Mouse (Mus musculus): ENCODE data around the gene Sergef. TPM values are rescaled to one million over a fixed set of nuclear protein-coding genes. Genes with fewer than 3 reads are reported as not detected.

The Sergef gene
- polyA plus RNA-seq, 2 experiments, result 3.3 to 5.5 TPM

GRCm38 (mm10) chr7:46513562-46513961 lies 126.0 kb downstream of the Sergef start:
- Histone ChIP-seq H3K27ac (no peak overlapping the region), H3K9me3 (ENCODE audit: control insufficient read depth, low read length) (no peaks in the 10 kb centered on the region), H3K4me3 (ENCODE audit: insufficient read depth in 1 of 2, low read depth in 2 of 2, low read length in 2 of 2) (no peak overlapping the region), H3K27me3 (ENCODE audit: control insufficient read depth, insufficient read depth, low read length) (no peaks in the 10 kb centered on the region), H3K4me2 (ENCODE audit: low read depth) (no peak overlapping the region), H3K4me1 (replicated peaks; ENCODE audit: control insufficient read depth in 2 of 2, insufficient read depth in 2 of 2, low read length in 1 of 2) (no peaks in the 10 kb centered on the region), H3K9ac (replicated peaks) (no peak overlapping the region), H3K36me3 (replicated peaks; ENCODE audit: control insufficient read depth, insufficient read depth, low read depth) (no peaks in the 10 kb centered on the region)
- DNase-seq (ENCODE audit: low read depth in 3 of 3, low spot score in 3 of 3) (no peak), ATAC-seq (ENCODE audit: insufficient read depth) (no peak)
- no peak for TF ChIP-seq CTCF (IDR thresholded peaks at IDR 0.05; ENCODE audit: low read depth)
- TF ChIP-seq EP300 (IDR thresholded peaks at IDR 0.05; ENCODE audit: low read depth), result no peak
- 71% methylated on average over 8 of the region's 8 CpGs for WGBS (ENCODE audit: insufficient replicate concordance)

GRCm38 (mm10) chr7:46512792-46513191 lies 126.8 kb downstream of the Sergef start:
- Histone ChIP-seq H3K4me2 (ENCODE audit: low read depth) (no peak overlapping the region), H3K9me3 (ENCODE audit: control insufficient read depth, low read length) (no peaks in the 10 kb centered on the region), H3K9ac (replicated peaks) (no peak overlapping the region), H3K27ac (no peak overlapping the region), H3K4me1 (replicated peaks; ENCODE audit: control insufficient read depth in 2 of 2, insufficient read depth in 2 of 2, low read length in 1 of 2) (no peaks in the 10 kb centered on the region), H3K27me3 (ENCODE audit: control insufficient read depth, insufficient read depth, low read length) (no peaks in the 10 kb centered on the region), H3K36me3 (replicated peaks; ENCODE audit: control insufficient read depth, insufficient read depth, low read depth) (no peaks in the 10 kb centered on the region), H3K4me3 (ENCODE audit: insufficient read depth in 1 of 2, low read depth in 2 of 2, low read length in 2 of 2) (no peak overlapping the region)
- WGBS (ENCODE audit: insufficient replicate concordance), result 76% methylated on average over 5 of the region's 5 CpGs
- TF ChIP-seq CTCF (IDR thresholded peaks at IDR 0.05; ENCODE audit: low read depth) (no peak), EP300 (IDR thresholded peaks at IDR 0.05; ENCODE audit: low read depth) (no peak)
- DNase-seq (ENCODE audit: low read depth in 3 of 3, low spot score in 3 of 3) (no peak), ATAC-seq (ENCODE audit: insufficient read depth) (no peak)

- no peak for TF ChIP-seq EP300 (IDR thresholded peaks at IDR 0.05; ENCODE audit: low read depth)
- TF ChIP-seq CTCF (IDR thresholded peaks at IDR 0.05; ENCODE audit: low read depth), result no peak
- Histone ChIP-seq H3K4me1 (replicated peaks; ENCODE audit: control insufficient read depth in 2 of 2, insufficient read depth in 2 of 2, low read length in 1 of 2) (no peaks in the 10 kb centered on the region), H3K4me2 (ENCODE audit: low read depth) (no peak overlapping the region), H3K27me3 (ENCODE audit: control insufficient read depth, insufficient read depth, low read length) (no peaks in the 10 kb centered on the region), H3K27ac (no peak overlapping the region), H3K9ac (replicated peaks) (no peak overlapping the region), H3K9me3 (ENCODE audit: control insufficient read depth, low read length) (no peaks in the 10 kb centered on the region), H3K4me3 (ENCODE audit: insufficient read depth in 1 of 2, low read depth in 2 of 2, low read length in 2 of 2) (no peak overlapping the region), H3K36me3 (replicated peaks; ENCODE audit: control insufficient read depth, insufficient read depth, low read depth) (no peaks in the 10 kb centered on the region)
- ATAC-seq (ENCODE audit: insufficient read depth) (no peak), DNase-seq (ENCODE audit: low read depth in 3 of 3, low spot score in 3 of 3) (no peak)
- WGBS (ENCODE audit: insufficient replicate concordance), result 44% methylated on average over 2 of the region's 2 CpGs
These were observed 128.8 kb downstream of the Sergef start for GRCm38 (mm10) chr7:46510806-46511205.

- 55% methylated on average over 24 of the region's 24 CpGs for WGBS (ENCODE audit: insufficient replicate concordance)
- Histone ChIP-seq H3K4me2 (ENCODE audit: low read depth) (no peak overlapping the region), H3K4me3 (ENCODE audit: insufficient read depth in 1 of 2, low read depth in 2 of 2, low read length in 2 of 2) (no peak overlapping the region), H3K36me3 (replicated peaks; ENCODE audit: control insufficient read depth, insufficient read depth, low read depth) (no peaks in the 10 kb centered on the region), H3K9ac (replicated peaks) (no peak overlapping the region), H3K27ac (no peak overlapping the region), H3K4me1 (replicated peaks; ENCODE audit: control insufficient read depth in 2 of 2, insufficient read depth in 2 of 2, low read length in 1 of 2) (no peaks in the 10 kb centered on the region), H3K27me3 (ENCODE audit: control insufficient read depth, insufficient read depth, low read length) (no peaks in the 10 kb centered on the region), H3K9me3 (ENCODE audit: control insufficient read depth, low read length) (no peaks in the 10 kb centered on the region)
- DNase-seq (ENCODE audit: low read depth in 3 of 3, low spot score in 3 of 3) (no peak), ATAC-seq (ENCODE audit: insufficient read depth) (no peak)
- TF ChIP-seq EP300 (IDR thresholded peaks at IDR 0.05; ENCODE audit: low read depth), result no peak
- TF ChIP-seq CTCF (IDR thresholded peaks at IDR 0.05; ENCODE audit: low read depth), result no peak
These were observed 130.0 kb downstream of the Sergef start for GRCm38 (mm10) chr7:46509391-46510310.

DNA sequence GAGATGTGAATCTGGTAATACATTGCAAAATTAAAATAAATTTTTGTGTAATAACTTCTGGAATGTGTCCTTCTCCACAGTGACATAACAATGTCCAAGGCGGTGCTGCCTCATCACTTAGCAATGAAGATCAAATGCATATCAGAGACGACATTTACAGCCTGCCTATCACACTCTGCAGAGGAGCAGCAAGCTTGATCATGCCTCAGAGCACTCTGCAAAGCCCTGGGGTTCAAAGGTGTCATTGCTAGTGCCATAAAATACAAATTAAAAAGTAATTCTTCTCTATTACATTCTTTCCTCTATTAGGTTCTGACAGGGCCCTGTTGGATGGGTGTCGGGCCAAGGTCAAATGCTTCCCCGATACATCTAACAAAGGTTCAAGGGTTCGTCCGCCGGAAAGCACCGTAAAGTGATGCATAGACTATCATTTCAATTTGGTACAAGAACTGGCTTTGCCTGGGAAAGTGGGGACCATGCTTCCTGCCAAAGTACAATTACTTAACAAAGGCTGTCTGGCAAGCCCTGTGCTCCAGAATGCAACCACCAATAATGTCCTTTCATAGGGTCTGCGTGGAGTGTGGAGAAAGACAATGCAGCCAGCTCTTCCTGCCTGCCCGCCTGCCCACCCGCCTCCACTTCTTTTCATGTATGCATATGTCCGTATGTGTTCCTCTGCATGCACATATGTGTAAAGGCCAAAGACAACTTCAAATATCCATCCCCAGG lies 130.9 kb downstream of the Sergef start:
- Histone ChIP-seq H3K4me1 (replicated peaks; ENCODE audit: control insufficient read depth in 2 of 2, insufficient read depth in 2 of 2, low read length in 1 of 2) (no peaks in the 10 kb centered on the region), H3K4me2 (ENCODE audit: low read depth) (no peak overlapping the region), H3K36me3 (replicated peaks; ENCODE audit: control insufficient read depth, insufficient read depth, low read depth) (no peaks in the 10 kb centered on the region), H3K27ac (no peak overlapping the region), H3K9ac (replicated peaks) (no peak overlapping the region), H3K4me3 (ENCODE audit: insufficient read depth in 1 of 2, low read depth in 2 of 2, low read length in 2 of 2) (no peak overlapping the region), H3K27me3 (ENCODE audit: control insufficient read depth, insufficient read depth, low read length) (no peaks in the 10 kb centered on the region), H3K9me3 (ENCODE audit: control insufficient read depth, low read length) (no peaks in the 10 kb centered on the region)
- no peak for ATAC-seq (ENCODE audit: insufficient read depth)
- DNase-seq (ENCODE audit: low read depth in 3 of 3, low spot score in 3 of 3), result no peak
- TF ChIP-seq EP300 (IDR thresholded peaks at IDR 0.05; ENCODE audit: low read depth) (no peak), CTCF (IDR thresholded peaks at IDR 0.05; ENCODE audit: low read depth) (no peak)
- WGBS (ENCODE audit: insufficient replicate concordance), result 71% methylated on average over 12 of the region's 12 CpGs

All from liver, embryonic 14.5 days (tissue).